Mouse (Mus musculus) MEL (cell line): ENCODE data around the gene Ncam1. TPM values are rescaled to one million over a fixed set of nuclear protein-coding genes. Genes with fewer than 3 reads are reported as not detected.

Source experiments
- DNase-seq: peaks from one replicate; pipeline ENCODE4 v3.0.0; 2011; ENCODE audit warnings: low read depth, low spot score
- H3K27ac ChIP-seq: 2 replicates; pipeline ENCODE4 v1.5.1; 2012; ENCODE audit warnings: low read depth, mild to moderate bottlenecking, control low read depth, low read length, moderate library complexity; ENCODE audit not compliant: control insufficient read depth
- H3K27me3 ChIP-seq, 2 experiments: fragments of 150-350 bp in 1 of 2; sonication (generic) in 1 of 2; 2 replicates each; pipeline ENCODE4 v1.6.1; 2012; ENCODE audit warnings: low read length in 2 of 2, mild to moderate bottlenecking in 2 of 2, improper control_type of control experiment in 1 of 2, moderate library complexity in 1 of 2; ENCODE audit not compliant: insufficient read depth in 2 of 2, control insufficient read depth in 1 of 2
- H3K36me3 ChIP-seq, 2 experiments: 2 replicates each; pipeline ENCODE4 v1.6.1; 2012 to 2014; ENCODE audit warnings: low read length in 2 of 2, improper control_type of control experiment in 1 of 2, inconsistent platforms in 1 of 2, mild to moderate bottlenecking in 1 of 2; ENCODE audit not compliant: insufficient read depth in 2 of 2, control insufficient read depth in 1 of 2
- H3K4me1 ChIP-seq, 2 experiments: fragments of 150-350 bp in 1 of 2; sonication (generic) in 1 of 2; 2 replicates each; pipeline ENCODE4 v1.6.1; 2012; ENCODE audit warnings: low read length in 2 of 2, improper control_type of control experiment in 1 of 2, mild to moderate bottlenecking in 1 of 2; ENCODE audit not compliant: insufficient read depth in 2 of 2, control insufficient read depth in 1 of 2
- H3K4me3 ChIP-seq, 2 experiments: fragments of 150-350 bp in 1 of 2; sonication (generic) in 1 of 2; 2 replicates each; pipeline ENCODE4 v1.5.1; 2012; ENCODE audit warnings: low read depth in 2 of 2, low read length in 2 of 2, mild to moderate bottlenecking in 2 of 2, moderate library complexity in 2 of 2, control low read depth in 1 of 2, improper control_type of control experiment in 1 of 2; ENCODE audit not compliant: control insufficient read depth in 1 of 2, insufficient read depth in 1 of 2
- H3K79me2 ChIP-seq: 2 replicates; pipeline ENCODE4 v1.6.1; 2012; ENCODE audit warnings: mild to moderate bottlenecking, low read length, moderate library complexity; ENCODE audit not compliant: control insufficient read depth, poor library complexity, insufficient read depth
- H3K9ac ChIP-seq: 2 replicates; pipeline ENCODE4 v1.6.1; 2012; ENCODE audit warnings: low read depth, mild to moderate bottlenecking, control low read depth, low read length, moderate library complexity; ENCODE audit not compliant: control insufficient read depth, poor library complexity, severe bottlenecking
- H3K9me3 ChIP-seq: fragments of 150-350 bp; sonication (generic); replicated peaks from 2 replicates; pipeline ENCODE4 v1.6.1; 2012; ENCODE audit warnings: mild to moderate bottlenecking, low read length, improper control_type of control experiment, moderate library complexity; ENCODE audit not compliant: insufficient read depth
- CHD1 ChIP-seq: IDR thresholded peaks from 2 replicates; pipeline ENCODE4 v1.6.1; 2012; ENCODE audit warnings: low read depth, mild to moderate bottlenecking, inconsistent platforms, low read length, improper control_type of control experiment
- CTCF ChIP-seq, 3 experiments: IDR thresholded peaks in 2 of 3; conservative IDR thresholded peaks in 1 of 3; 2 replicates each; pipeline ENCODE4 v1.5.1; 2011 to 2012; ENCODE audit warnings: low read length in 3 of 3, low read depth in 2 of 3, mild to moderate bottlenecking in 2 of 3, improper control_type of control experiment in 1 of 3, inconsistent platforms in 1 of 3, mixed read lengths in 1 of 3, moderate library complexity in 1 of 3; ENCODE audit not compliant: control insufficient read depth in 1 of 3, insufficient read depth in 1 of 3, poor library complexity in 1 of 3, severe bottlenecking in 1 of 3
- E2F4 ChIP-seq: IDR thresholded peaks from 2 replicates; pipeline ENCODE4 v1.6.1; 2011; ENCODE audit warnings: low read depth, low read length, improper control_type of control experiment, borderline replicate concordance
- EP300 ChIP-seq, 2 experiments: IDR thresholded peaks; 2 replicates each; pipeline ENCODE4 v1.6.1; 2011; ENCODE audit warnings: improper control_type of control experiment in 2 of 2, low read length in 2 of 2, low read depth in 1 of 2, mild to moderate bottlenecking in 1 of 2
- GATA1 ChIP-seq: IDR thresholded peaks from 2 replicates; pipeline ENCODE4 v1.6.1; 2011; ENCODE audit warnings: low read depth, low read length, improper control_type of control experiment
- HCFC1 ChIP-seq: IDR thresholded peaks from 2 replicates; pipeline ENCODE4 v1.6.1; 2012; ENCODE audit warnings: low read depth, mild to moderate bottlenecking, inconsistent platforms, low read length, improper control_type of control experiment, moderate library complexity
- MAFK ChIP-seq: IDR thresholded peaks from 2 replicates; pipeline ENCODE4 v1.6.1; 2011; ENCODE audit warnings: low read depth, mild to moderate bottlenecking, low read length, improper control_type of control experiment, borderline replicate concordance
- MAZ ChIP-seq: IDR thresholded peaks from 2 replicates; pipeline ENCODE4 v1.6.1; 2012; ENCODE audit warnings: low read depth, mild to moderate bottlenecking, inconsistent platforms, low read length, improper control_type of control experiment
- MYB ChIP-seq: IDR thresholded peaks from 2 replicates; pipeline ENCODE4 v1.6.1; 2011; ENCODE audit warnings: mild to moderate bottlenecking, low read depth, low read length, improper control_type of control experiment
- NELFE ChIP-seq: IDR thresholded peaks from 2 replicates; pipeline ENCODE4 v1.6.1; 2011; ENCODE audit warnings: low read depth, low read length, improper control_type of control experiment
- POLR2A ChIP-seq, 2 experiments: IDR thresholded peaks; 2 replicates each; pipeline ENCODE4 v1.6.1; 2011 to 2012; ENCODE audit warnings: low read length in 2 of 2, mild to moderate bottlenecking in 2 of 2, control low read depth in 1 of 2, improper control_type of control experiment in 1 of 2, low read depth in 1 of 2, moderate library complexity in 1 of 2; ENCODE audit not compliant: control insufficient read depth in 1 of 2, insufficient read depth in 1 of 2, poor library complexity in 1 of 2
- POLR2AphosphoS5 ChIP-seq: IDR thresholded peaks from 2 replicates; pipeline ENCODE4 v1.6.1; 2012; ENCODE audit warnings: low read depth, borderline replicate concordance, mild to moderate bottlenecking, inconsistent platforms, low read length, moderate library complexity, mixed read lengths
- RAD21 ChIP-seq: IDR thresholded peaks from 2 replicates; pipeline ENCODE4 v1.6.1; 2011; ENCODE audit warnings: mild to moderate bottlenecking, low read depth, low read length, improper control_type of control experiment
- RCOR1 ChIP-seq: IDR thresholded peaks from 2 replicates; pipeline ENCODE4 v1.6.1; 2012; ENCODE audit warnings: low read depth, mild to moderate bottlenecking, inconsistent platforms, low read length, improper control_type of control experiment
- SIN3A ChIP-seq: IDR thresholded peaks from 2 replicates; pipeline ENCODE4 v1.6.1; 2012; ENCODE audit warnings: low read length, improper control_type of control experiment, inconsistent platforms
- SMC3 ChIP-seq: IDR thresholded peaks from 2 replicates; pipeline ENCODE4 v1.6.1; 2011; ENCODE audit warnings: low read depth, low read length, improper control_type of control experiment
- TAL1 ChIP-seq: IDR thresholded peaks from 2 replicates; pipeline ENCODE4 v1.6.1; 2012; ENCODE audit warnings: mild to moderate bottlenecking, inconsistent platforms, low read length, moderate library complexity, mixed read lengths
- TBP ChIP-seq: IDR thresholded peaks from 2 replicates; pipeline ENCODE4 v1.8.0; 2011; ENCODE audit warnings: low read depth, low read length, improper control_type of control experiment
- TCF12 ChIP-seq: IDR thresholded peaks from 2 replicates; pipeline ENCODE4 v1.6.1; 2014; ENCODE audit warnings: low read depth, mild to moderate bottlenecking, inconsistent platforms, low read length, improper control_type of control experiment, moderate library complexity
- UBTF ChIP-seq: IDR thresholded peaks from 2 replicates; pipeline ENCODE4 v1.6.1; 2012; ENCODE audit warnings: low read depth, mild to moderate bottlenecking, inconsistent platforms, low read length, improper control_type of control experiment, moderate library complexity, borderline replicate concordance; ENCODE audit not compliant: insufficient read depth
- USF1 ChIP-seq: IDR thresholded peaks from 2 replicates; pipeline ENCODE4 v1.6.1; 2014; ENCODE audit warnings: low read depth, mild to moderate bottlenecking, inconsistent platforms, low read length, improper control_type of control experiment, moderate library complexity
- ZC3H11A ChIP-seq: IDR thresholded peaks from 2 replicates; pipeline ENCODE4 v1.6.1; 2012; ENCODE audit warnings: low read depth, mild to moderate bottlenecking, inconsistent platforms, low read length, improper control_type of control experiment
- ZKSCAN1 ChIP-seq: IDR thresholded peaks from 2 replicates; pipeline ENCODE4 v1.6.1; 2012; ENCODE audit warnings: low read depth, mild to moderate bottlenecking, inconsistent platforms, low read length, improper control_type of control experiment, moderate library complexity
- polyA plus RNA-seq, 2 experiments: library from polyadenylated mRNA; stranded (reverse) in 1 of 2; unstranded in 1 of 2; fragments of >175 nt in 1 of 2; fragments of >200 nt in 1 of 2; gene quantifications; 2 replicates each; pipeline versions ENCODE4 v1.2.1 to v1.2.4; 2012; ENCODE audit warnings: low replicate concordance in 2 of 2, low read depth in 1 of 2; ENCODE audit not compliant: insufficient read length in 2 of 2, insufficient read depth in 1 of 2, missing spikeins in 1 of 2
- total RNA-seq: library from RNA; depleted of rRNA; stranded (reverse); fragments of 300-350 nt; gene quantifications from 2 replicates; pipeline ENCODE4 v1.2.3, GENCODE M21; 2012

Gene Ncam1
- total and polyA plus RNA-seq, 3 experiments = not detected

GRCm38 (mm10) chr9:49662958-49663926 lies 135.5 kb downstream of the Ncam1 start:
- H3K36me3 ChIP-seq = no peaks in the 10 kb centered on the region
- TF ChIP-seq SMC3 = 0 out of 2 replicates have a peak, but pooled peaks have one; percentile 5
- 0 out of 6 replicates have a peak, but pooled peaks of 1 of the 3 experiments have one; percentile 4 for TF ChIP-seq CTCF (IDR thresholded peaks at IDR 0.05 in 2 of 3, conservative IDR thresholded peaks at IDR 0.05 in 1 of 3; ENCODE audit: control insufficient read depth in 1 of 3, insufficient read depth in 1 of 3, low read depth in 2 of 3, low read length in 3 of 3, poor library complexity in 1 of 3, severe bottlenecking in 1 of 3)
- no peak for TF ChIP-seq MYB
- no peak for TF ChIP-seq ZKSCAN1
- peak; percentile 59; the same call in 1 of the 2 replicates for TF ChIP-seq USF1
- no peak for TF ChIP-seq GATA1
- no peak overlapping the region for H3K9ac ChIP-seq
- no peaks in the 10 kb centered on the region for H3K9me3 ChIP-seq
- no peak overlapping the region for H3K4me3 ChIP-seq
- H3K4me1 ChIP-seq = no peaks in the 10 kb centered on the region
- H3K79me2 ChIP-seq = no peaks in the 10 kb centered on the region
- no peaks in the 10 kb centered on the region for H3K27me3 ChIP-seq
- H3K27ac ChIP-seq = no peak overlapping the region
- peak; percentile 3 for DNase-seq

GRCm38 (mm10) chr9:49661480-49661879 lies 137.2 kb downstream of the Ncam1 start:
- no peak for DNase-seq
- Histone ChIP-seq H3K4me3 (no peak overlapping the region), H3K27me3 (no peaks in the 10 kb centered on the region), H3K27ac (no peak overlapping the region), H3K9me3 (no peaks in the 10 kb centered on the region), H3K9ac (no peak overlapping the region), H3K4me1 (no peaks in the 10 kb centered on the region), H3K36me3 (no peaks in the 10 kb centered on the region), H3K79me2 (no peaks in the 10 kb centered on the region)
- TF ChIP-seq E2F4 (no peak), UBTF (no peak), RAD21 (no peak), ZKSCAN1 (no peak)

GRCm38 (mm10) chr9:49658381-49658856 lies 140.3 kb downstream of the Ncam1 start:
- H3K27ac ChIP-seq = no peak overlapping the region
- H3K27me3 ChIP-seq = no peaks in the 10 kb centered on the region
- H3K36me3 ChIP-seq = no peaks in the 10 kb centered on the region
- H3K9ac ChIP-seq = no peak overlapping the region
- no peak for DNase-seq
- H3K4me1 ChIP-seq = no peaks in the 10 kb centered on the region
- no peaks in the 10 kb centered on the region for H3K9me3 ChIP-seq
- H3K79me2 ChIP-seq = no peaks in the 10 kb centered on the region
- no peak for TF ChIP-seq RAD21
- TF ChIP-seq GATA1 = no peak
- no peak for TF ChIP-seq EP300 (IDR thresholded peaks at IDR 0.05; ENCODE audit: low read depth in 1 of 2, low read length in 2 of 2)
- TF ChIP-seq HCFC1 = no peak
- no peak for TF ChIP-seq TBP
- TF ChIP-seq CHD1 = no peak
- no peak for TF ChIP-seq ZC3H11A
- no peak for TF ChIP-seq NELFE
- TF ChIP-seq ZKSCAN1 = no peak
- TF ChIP-seq MAFK = no peak
- no peak for TF ChIP-seq POLR2AphosphoS5
- TF ChIP-seq MAZ = no peak
- TF ChIP-seq E2F4 = no peak
- no peak for TF ChIP-seq USF1
- TF ChIP-seq RCOR1 = no peak
- TF ChIP-seq TAL1 = no peak
- TF ChIP-seq POLR2A (IDR thresholded peaks at IDR 0.05; ENCODE audit: control insufficient read depth in 1 of 2, insufficient read depth in 1 of 2, low read depth in 1 of 2, low read length in 2 of 2, poor library complexity in 1 of 2) = no peak
- no peak for TF ChIP-seq SIN3A
- no peak for TF ChIP-seq TCF12
- no peak overlapping the region for H3K4me3 ChIP-seq
